Mouse (Mus musculus) layer of hippocampus, postnatal 10 days (tissue): ENCODE measurements around the gene 1110051M20Rik. TPM values are rescaled to one million over a fixed set of nuclear protein-coding genes. Genes with fewer than 3 reads are reported as not detected.

ENCODE experiments used
- DNase-seq, 2 experiments: peaks; one replicate each; pipeline ENCODE4 v3.0.0; 2021; ENCODE audit warnings: low spot score in 2 of 2
- total RNA-seq, 2 experiments: library from RNA; stranded (reverse); gene quantifications; 2 replicates each; pipeline ENCODE4 v1.2.3; 2021

The 1110051M20Rik gene
- total RNA-seq, 2 experiments from 2014 or later, result 92.9 to 96.2 TPM

DNA sequence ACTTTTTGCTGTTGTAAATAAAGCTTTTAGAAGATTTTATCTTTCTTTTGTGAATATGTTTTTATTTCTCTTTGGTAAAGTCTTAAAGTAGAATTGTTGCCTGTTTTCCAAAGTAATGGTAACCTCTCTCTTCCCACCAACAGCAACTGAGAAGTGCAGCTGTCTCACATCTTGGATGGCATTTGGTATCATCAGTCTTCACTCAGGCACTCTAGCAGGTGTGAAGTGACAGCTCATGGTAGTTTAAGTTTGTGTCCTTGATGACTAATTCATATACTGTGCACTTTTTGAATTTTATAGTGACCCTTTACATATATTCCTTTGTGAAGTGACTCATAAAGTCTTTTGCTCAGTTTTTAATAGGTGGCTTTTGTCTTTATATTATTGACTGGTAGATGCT, 92.7 kb downstream of the 1110051M20Rik start:
- no peak for DNase-seq

DNA sequence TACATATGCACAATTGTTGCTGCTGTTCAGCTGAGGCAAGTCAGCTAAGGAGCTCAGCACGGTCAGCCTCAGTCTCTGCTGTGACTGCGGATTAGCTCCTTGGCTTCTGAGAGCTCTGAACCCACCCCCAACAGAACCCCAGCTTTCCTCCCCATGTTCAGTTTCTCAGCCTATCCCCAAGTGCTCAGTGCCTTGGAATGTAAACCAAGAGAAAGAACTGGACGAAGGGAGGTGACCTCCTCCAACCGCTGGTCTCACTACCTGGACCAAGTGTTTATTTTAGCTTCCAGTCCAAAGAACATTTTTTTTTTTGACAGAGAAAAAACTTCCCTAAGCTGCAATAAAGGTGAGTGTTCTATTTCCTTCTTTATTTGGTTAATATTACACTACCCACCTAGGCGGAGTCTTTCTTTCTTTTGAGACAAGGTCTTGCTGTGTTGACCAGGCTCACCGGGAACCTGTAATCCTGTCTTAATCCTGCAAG, 94.5 kb downstream of the 1110051M20Rik start:
- DNase-seq, result no peak

DNA sequence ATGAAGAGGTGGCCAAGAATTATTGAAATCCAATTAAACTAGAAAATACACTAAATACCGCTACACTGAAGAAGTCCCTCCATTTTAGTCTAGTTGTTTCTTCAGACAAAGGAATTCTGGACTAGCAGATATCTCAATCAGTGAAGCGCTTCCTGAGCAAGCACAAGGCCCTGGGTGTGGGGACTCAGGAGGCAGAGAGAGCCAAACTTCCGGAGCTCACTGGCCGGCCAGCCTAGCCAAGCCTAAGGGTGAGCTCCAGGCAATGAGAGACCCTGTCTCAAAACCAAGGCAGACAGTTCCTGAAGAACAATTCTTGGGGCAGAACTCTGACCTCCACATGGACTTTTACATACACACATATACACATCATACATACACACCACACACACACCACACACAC, 95.6 kb downstream of the 1110051M20Rik start:
- no peak for DNase-seq

DNA sequence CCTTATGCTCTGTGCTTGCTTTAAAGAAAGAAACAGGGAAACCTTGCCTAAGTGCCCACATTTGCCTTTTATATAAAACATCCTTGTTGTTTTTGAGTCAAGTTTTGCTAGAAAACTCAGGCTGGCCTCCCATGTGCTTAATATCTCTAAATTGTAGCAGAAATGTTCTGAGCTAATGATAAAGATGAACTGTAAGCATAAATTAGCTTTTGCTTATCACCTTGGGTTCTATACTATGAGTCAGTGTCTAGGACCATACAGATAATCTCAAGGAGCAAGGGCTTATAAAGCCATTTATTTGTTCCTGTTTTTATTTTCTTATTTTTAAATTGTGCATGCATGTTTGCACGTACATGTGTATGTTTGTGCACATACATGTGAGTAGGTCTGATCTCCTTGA, 98.9 kb downstream of the 1110051M20Rik start:
- no peak for DNase-seq

DNA sequence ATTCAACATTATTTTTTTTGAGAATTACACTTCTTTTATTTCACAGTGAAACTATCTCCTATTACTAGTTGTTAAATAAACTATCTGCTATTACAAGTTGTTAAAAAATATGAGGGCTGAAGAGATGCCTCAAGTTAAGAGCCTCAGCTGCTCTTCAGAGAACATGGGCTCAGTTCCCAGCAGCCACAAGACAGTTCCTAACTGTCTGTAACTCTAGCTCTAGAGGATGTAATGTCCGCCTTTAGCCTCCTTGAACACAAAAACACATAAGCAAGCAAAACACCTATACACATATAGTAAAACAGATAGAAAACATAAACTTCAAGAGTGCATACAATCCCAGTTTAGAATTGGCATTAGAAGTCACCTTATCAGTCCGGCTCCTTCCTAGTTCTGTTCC, 104.9 kb downstream of the 1110051M20Rik start:
- no peak for DNase-seq

DNA sequence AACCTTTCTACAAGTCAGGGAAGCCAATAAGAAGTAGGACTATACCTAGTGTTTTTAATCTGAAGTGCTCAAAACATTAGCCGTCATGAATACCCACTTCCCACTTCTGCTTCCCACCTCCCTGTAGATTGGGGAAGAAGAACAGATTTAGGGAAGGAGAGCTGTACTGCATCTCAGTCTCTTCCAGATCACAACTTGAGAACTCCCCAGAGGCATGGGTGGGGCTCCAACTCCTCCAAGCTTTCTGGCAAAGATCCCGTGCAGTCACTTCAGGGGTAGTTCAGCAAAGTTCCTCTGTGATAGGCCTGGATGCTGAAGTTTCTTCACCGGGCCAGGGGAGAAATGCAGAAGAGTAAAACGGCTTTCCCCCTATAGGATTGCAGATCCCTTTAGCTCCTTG, 109.4 kb downstream of the 1110051M20Rik start:
- DNase-seq, result no peak

DNA sequence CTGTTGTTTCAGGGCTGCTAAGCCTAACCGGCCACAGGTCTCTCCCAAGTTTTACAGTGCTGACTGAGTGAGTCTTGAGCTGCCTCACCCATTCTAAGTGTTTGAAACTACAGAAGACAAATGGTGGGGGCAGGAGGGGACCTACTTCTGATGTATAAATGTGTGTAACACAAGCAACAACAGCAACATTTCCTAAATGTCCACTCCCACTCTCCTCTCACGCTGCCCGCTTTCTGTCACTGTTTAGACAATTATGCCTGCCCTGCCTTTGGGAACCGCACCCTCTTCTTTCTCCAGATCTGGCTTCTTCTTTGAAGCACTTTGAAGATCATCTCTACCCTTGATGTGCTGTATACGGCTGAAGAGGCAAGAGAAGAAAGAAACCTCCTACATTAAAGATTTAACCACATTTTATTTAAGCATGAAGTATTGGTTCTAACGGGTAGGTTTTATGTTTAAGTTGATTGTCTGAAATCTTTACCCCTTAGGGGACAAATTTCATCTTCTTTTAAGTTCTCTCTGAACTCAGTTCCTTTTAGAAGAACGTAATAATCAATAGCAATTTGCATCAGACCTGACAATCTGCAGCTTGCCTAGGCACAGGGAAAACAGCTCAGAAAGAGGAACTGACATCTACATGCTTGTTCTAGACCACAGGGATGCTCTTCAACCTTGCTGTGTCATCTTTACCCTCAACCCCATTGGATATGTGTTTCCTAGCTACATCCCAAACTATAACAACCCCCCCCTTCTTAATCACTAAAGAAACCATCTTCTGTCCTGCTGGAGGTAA, 113.3 kb downstream of the 1110051M20Rik start:
- no peak for DNase-seq

DNA sequence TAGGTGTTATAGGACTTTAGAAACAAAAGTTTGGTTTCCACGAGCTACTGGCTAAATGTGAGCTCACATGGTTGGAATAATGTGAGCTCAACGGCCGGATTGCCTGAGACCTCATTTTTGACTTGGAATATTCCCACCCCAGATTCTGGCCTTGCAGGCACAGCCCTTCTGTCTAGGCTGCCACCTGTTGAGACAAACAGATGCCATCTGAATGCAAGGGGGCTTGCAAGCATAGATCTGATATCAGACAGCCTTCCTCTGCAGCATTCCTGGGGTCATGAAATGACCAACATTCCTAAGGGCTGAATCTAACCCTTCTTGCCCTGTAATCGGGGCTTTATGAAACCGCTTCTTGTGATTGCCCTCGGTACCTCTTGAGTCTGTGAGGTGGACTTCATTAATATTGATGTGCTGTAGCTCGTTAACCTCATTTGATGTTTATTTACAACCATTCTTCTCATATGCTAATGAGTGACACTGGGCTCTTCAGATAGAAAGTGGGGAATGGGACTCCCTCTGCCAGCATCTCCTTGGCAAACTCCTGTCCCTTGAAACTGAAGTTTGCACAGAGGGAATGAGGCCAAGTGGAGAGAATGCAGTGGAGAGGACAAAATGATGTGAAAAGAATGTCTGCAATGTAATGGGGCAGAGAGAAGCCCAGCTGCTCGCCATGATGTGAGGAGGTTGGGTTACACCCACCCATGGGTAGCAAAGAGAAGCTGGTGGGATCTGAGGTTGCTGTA, 114.3 kb downstream of the 1110051M20Rik start:
- peak in 1 of 2 experiments; percentile 35 for DNase-seq

DNA sequence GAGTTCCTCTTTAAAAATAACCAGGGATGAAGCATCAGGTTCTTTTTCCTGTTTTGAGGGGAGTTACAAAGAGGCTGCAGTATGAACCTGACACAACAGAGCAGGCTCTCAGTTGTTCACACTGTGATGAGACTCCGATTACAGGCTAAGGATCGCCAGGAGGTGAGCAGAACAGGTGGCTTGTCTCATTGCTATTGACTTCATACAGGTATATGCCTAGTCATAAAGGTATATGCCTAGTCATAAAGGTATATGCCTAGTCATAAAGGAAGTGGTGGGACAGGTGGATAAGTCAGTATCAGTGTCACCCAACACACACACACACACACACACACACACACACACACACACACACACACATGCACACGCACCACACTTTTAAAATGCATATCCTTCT, 115.8 kb downstream of the 1110051M20Rik start:
- DNase-seq, result no peak

DNA sequence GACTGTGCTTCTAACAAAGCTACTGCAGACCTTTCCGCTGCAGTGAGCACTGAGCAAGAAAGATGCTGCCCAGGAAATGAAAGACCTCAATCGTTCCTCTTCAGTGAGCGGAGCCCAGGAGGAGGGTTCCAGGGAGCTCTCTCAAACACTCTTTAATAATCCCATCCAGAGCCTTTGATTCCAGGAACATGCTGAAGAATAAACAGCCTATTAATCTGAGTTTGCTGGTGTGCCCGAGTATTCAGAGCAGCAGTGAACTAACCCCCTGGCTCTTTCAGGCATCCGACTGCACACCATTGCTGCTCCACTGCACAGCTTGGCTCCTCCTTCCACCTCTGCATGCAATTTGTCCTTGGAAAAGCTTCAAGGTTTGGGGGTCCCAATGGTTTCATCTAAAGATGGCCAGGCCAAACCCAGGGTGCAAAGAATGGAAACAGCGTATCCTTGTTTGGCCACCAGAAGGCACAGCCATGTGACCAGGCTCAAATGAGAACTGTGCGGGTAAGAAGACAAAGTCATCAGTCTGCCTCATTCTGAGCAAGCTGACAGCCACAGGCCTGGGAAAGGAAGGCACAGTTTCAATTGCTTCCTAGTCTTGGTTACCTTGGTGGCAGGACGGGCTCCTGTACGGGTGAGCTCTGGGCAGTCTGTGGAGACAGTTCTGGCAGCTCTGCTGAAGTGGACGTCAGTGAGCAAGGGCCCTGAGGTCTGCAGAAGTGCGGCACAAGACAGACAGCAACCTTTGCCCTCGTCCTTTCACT, 116.4 kb downstream of the 1110051M20Rik start:
- peak; percentile 47 to 54 for DNase-seq

DNA sequence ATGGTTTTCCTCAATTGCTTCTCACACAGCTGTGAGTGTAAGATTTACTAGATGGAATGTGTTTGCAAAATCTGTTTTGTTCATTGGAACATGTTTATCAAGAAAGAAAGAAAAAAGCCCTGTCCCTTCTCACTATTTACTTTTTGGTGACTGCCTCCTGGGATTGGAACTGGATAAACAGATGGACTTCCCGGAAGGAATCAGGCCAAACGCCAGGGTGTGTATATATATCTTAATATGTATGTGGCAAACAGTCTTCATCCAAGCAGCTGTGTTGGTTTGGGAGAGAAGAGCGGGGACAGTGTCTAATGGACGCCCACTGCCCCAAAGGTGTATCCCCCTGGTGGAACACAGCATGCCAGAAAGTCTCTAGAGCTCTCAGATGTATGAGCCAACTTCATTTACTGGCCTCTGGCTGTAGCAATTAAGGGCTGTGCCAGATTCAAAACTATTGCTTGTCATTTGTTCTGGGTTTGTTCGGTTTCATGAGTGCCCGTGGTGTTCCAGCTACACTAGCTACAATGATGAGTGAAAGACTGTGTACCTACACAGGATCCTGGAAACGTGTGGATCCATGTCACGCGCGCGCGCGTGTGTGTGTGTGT, 117.7 kb downstream of the 1110051M20Rik start:
- DNase-seq, result peak in 1 of 2 experiments; percentile 43

DNA sequence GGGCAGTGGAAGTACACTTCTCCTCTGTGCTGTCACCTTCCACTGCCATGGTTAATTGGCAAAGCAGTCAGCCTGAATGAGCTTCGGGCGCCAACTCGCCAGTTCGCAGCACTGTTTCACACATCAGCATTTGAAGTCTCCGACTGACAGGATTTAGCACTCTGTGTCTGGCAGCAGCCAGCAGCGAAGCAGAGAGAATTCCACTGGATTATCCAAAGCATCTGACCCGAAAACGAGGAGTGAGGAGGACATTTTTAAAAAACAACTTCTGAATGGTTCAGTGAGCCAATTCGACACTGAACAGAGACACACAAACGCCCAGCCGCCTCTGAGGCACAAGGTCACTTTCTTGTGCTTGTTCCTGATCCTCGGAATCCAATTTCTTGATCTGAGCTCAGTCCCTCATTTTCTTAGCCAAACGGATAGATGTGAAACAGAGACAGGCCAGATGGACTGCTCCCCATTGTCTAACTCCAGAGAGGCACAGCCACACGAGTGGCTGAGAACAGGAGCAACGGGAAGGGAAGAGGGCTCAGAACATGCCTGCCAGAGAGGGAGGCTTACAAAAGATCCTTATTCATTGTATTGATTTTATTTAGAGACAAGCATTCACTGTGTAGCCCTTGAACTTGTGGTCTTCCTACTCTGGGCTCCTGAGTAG, 119.6 kb downstream of the 1110051M20Rik start:
- DNase-seq, result peak; percentile 40 to 53

DNA sequence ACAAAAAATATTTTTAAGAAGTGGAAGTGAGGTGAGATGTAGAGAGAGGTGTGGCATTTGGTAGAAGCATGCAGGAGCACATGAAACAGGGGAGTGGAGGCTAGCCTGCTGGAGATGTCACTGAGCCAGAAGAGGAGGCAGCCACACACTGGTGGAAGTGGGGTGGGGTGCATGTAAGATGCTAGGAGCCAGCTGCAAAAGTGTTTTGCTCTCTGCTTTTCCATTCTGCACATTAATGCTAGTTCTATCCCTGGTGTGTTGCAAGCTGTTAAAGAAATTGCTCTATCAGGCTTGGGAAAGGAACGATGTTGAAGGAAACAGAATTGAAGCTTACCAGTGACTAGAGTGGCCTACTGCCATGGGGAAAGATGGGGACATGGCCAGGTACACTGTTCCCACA, 120.2 kb downstream of the 1110051M20Rik start:
- no peak for DNase-seq

DNA sequence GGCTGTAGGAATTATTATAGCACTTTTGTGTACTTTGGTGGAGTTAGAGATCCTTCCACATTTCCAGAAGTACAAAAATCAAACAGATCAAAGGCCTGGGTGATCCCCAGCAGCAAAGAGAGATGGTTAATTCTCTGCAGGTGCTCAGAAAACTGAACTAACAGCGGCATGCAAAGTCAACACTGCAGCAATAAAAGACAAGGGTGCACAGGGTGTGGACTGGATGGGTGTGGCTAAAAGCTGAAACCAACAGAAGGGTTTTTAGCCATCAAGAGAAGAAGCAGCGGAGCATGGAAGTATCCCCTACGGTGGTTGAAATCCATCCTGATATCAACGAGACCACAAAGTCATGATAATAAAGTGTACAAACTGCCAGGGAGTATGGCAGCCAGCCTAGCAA, 122.0 kb downstream of the 1110051M20Rik start:
- DNase-seq, result no peak

DNA sequence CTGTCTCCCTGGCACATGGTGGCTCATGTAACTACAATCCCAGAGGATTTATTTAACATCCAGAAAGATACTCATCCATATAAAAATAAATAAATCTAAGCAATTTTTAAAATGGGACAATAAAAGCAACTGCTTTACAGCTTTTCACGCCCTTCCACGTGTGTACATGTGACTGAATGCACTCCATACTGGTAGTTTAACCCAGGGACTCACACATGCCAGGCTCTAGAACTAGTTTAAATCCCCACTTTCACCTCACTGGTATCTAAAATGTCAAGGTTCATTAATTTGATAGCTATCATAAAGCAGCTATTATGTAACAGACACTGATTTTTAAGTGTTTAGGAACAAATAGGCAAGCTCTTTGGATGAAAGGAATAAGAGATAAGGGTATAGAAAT, 122.6 kb downstream of the 1110051M20Rik start:
- no peak for DNase-seq

DNA sequence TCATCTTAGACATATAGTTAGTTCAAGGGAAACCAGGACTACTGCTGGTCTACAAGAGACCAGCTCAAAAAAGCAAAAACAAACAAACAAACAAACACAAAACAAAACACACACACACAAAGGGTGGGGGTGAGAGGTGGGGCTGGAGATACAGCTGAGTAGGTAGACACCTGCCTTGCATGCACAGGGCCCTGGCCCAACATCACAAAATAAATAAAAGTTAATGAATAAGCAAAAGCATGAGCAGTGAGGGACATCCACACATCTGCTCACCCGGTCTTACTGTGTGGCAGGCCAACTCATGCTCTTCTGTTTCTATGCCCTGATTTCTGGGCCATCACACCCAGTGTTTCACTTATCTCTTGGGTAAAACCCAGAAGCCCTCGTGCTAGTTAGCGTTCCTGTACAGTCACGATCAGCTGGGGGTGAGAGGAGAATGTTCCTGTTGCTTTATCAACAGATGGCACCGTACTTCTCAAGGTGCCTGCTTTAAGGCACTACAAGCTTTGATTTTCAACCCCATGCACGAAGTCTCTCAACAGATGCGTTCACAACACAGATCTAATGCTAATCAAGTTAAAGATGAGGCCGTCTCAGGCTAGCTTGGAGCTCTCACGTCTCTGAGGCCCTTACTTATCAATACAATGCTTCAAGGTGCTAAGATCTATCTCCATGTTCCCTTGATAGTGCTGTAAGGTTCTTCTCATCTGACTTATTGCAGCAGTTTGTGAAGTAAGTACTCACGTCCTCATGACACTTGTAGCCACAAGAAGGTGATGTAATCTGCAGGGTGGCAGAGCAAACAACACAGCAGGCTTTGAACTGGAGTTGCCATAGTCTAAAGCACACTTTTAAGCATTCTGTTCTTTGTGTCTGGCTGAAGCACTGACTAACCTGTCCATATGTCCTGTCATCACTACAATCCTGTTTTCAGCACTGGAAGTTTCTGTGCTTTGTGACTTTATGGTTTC, 123.7 kb downstream of the 1110051M20Rik start:
- DNase-seq, result no peak

DNA sequence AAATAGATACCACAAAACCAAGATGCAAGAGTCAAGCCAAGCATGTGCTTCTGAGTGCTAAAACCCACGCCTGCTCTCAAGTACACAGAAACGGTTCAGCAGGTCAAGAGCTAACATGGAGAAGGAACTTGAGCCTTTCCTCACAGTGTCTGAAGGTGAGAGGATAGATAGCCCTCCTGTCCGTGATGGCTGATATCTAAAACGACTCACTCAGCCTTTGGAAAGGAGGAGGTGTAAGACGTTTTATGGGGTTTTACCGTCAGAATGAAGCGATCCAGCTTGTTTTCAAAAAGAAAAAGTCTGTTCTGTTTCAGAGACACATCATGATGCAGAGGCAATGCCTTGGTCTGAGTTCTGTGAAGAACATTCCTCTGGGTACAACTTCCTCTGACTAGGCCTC, 130.3 kb downstream of the 1110051M20Rik start:
- DNase-seq, result no peak

DNA sequence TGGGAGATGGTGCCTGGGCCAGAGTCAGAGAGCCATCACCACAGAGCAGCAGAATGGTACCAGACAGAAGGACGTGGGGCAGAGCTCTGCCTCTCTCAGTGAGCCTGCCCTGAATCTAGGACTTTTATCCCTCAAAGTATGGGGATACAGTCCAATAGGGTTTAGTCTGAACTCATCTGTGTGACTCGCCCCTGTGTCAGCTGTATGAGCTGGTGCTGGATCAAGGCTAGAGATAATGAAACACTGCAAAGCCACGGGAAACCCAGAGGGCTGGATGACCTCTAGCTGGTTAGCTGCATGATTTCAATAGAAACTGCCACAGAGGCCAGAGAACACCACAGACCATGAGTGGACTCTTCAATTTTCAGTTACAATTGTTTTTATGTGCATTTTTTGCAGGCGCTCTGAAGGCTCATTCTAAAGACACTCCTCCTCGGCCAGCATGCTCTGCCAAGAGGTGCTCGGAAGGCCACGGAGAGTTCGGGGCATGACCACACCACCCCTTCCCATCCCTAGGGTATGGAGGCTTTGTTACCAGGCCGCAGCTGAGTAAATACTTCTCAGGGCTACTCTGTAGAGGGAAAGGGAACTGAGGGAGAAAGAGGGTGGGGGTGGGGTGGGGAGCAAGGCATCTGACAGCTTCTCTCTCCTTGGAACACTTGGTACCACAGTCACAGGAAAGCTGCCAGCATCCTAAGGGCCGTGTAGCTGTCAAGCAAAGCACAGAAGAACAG, 131.8 kb downstream of the 1110051M20Rik start:
- DNase-seq, result no peak

DNA sequence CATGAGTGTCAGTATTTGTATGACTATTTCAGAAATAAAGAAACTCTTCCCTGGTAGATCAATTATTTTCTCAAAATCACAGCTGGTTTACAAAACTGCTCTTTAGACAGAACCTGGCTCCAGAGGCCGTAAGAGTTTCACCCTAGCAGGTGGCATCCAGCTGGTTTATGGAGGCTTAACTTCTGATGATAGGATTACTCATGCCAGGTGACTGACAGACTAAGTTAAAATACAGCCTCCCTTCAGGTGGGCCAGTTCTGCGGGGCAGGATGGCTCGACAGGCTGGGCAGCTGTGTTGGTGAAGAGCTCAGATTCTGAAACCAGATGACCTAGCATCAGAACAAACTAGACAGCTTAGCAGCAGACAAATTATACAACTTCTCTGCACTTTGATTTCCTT, 135.0 kb downstream of the 1110051M20Rik start:
- no peak for DNase-seq
